Mouse (Mus musculus): Measurements from ENCODE around the gene Abtb1. TPM values are rescaled to one million over a fixed set of nuclear protein-coding genes. Genes with fewer than 3 reads are reported as not detected.
A peak's percentile ranks its signal among the peaks of the same experiment; 100 is the strongest.

Gene Abtb1
- polyA plus RNA-seq, 1 experiment from 2014 or later: 18.4 TPM

DNA sequence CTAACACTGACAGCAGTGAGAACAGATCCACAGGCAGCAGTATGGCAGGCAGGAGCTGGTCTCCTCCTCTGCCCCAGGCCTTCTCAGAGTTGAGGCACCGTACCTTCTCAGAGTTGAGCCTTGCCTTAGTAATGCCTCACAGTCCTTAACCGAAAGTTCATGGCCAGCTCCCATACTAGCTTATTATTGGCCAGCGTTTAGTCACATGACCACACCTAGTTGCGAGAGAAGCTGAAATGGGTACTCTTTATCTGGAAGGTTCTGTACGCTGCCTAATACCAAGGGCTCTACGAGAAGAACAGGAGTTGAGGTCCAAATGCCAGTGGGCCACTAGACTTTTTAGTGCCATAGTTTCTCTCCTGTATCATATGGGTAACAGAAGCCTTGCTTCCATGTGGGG is 20.5 kb downstream of the Abtb1 start:
- 96% methylated on average over 6 of the region's 6 CpGs for WGBS
- Histone ChIP-seq H3K9me3 (ENCODE audit: control insufficient read depth, low read length) (no peaks in the 10 kb centered on the region), H3K9ac (ENCODE audit: low read depth, low read length) (no peak overlapping the region), H3K27me3 (ENCODE audit: control insufficient read depth, insufficient read depth, low read length) (no peaks in the 10 kb centered on the region), H3K4me3 (ENCODE audit: low read depth, low read length) (no peak overlapping the region), H3K27ac (ENCODE audit: low read depth, low read length) (no peak overlapping the region), H3K4me2 (replicated peaks; ENCODE audit: low read depth, low read length) (no peak overlapping the region), H3K36me3 (ENCODE audit: control insufficient read depth, insufficient read depth, low read length) (no peaks in the 10 kb centered on the region), H3K4me1 (replicated peaks; ENCODE audit: control insufficient read depth, insufficient read depth, low read length) (no peaks in the 10 kb centered on the region)
- ATAC-seq (ENCODE audit: low FRiP score) (no peak), DNase-seq (ENCODE audit: low spot score) (no peak)

DNA sequence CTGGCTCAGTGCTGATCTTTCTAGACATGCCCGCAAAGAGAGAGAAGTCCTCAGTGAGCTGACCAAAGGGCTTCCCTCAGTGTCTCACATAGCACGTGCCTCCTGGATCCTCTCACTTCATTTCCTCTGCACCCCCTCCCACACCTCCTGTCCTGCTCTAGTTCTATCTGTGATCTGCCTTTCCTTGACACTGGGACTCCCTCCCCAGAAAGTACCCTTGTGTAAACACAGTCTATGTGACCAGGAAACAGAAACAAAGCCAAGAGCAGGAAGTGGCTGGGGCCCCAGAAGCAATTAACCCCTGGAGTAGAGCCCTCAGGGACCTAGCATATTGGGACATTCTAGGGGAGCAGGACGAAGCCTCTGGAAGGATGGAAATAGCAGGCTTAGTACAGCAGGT is 20.9 kb downstream of the Abtb1 start:
- Histone ChIP-seq H3K4me3 (ENCODE audit: low read depth, low read length) (no peak overlapping the region), H3K27ac (ENCODE audit: low read depth, low read length) (no peak overlapping the region), H3K4me1 (replicated peaks; ENCODE audit: control insufficient read depth, insufficient read depth, low read length) (no peaks in the 10 kb centered on the region), H3K36me3 (ENCODE audit: control insufficient read depth, insufficient read depth, low read length) (no peaks in the 10 kb centered on the region), H3K27me3 (ENCODE audit: control insufficient read depth, insufficient read depth, low read length) (no peaks in the 10 kb centered on the region), H3K9ac (ENCODE audit: low read depth, low read length) (no peak overlapping the region), H3K9me3 (ENCODE audit: control insufficient read depth, low read length) (no peaks in the 10 kb centered on the region), H3K4me2 (replicated peaks; ENCODE audit: low read depth, low read length) (no peak overlapping the region)
- 72% methylated on average over 3 of the region's 3 CpGs for WGBS
- no peak for DNase-seq (ENCODE audit: low spot score)
- no peak for ATAC-seq (ENCODE audit: low FRiP score)

DNA sequence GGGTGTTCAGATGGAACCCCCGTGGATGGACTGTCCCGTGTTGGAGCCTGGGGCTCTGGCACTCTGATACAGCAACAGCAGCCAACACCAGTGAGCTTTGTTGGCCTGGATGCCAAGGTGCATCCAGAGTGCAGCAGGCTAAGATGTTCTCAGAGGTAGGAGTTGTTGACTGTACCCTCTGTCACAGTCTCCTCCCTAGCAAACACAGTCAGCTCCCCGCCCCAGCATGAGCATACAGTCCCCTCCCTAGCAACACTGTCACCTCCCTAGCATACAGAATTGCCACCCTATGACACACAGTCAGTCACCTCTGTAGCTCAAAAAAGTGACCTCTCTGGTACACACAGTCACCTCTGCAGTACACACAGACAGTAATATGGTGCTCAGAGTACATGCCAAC is 24.9 kb downstream of the Abtb1 start:
- no peaks in the 10 kb centered on the region for H3K4me1 ChIP-seq (replicated peaks; ENCODE audit: control insufficient read depth, insufficient read depth, low read length)
- H3K36me3 ChIP-seq (ENCODE audit: control insufficient read depth, insufficient read depth, low read length): no peaks in the 10 kb centered on the region
- DNase-seq (ENCODE audit: low spot score) (no peak), ATAC-seq (ENCODE audit: low FRiP score) (no peak)
- no peaks in the 10 kb centered on the region for H3K27me3 ChIP-seq (ENCODE audit: control insufficient read depth, insufficient read depth, low read length)
- no peak overlapping the region for H3K9ac ChIP-seq (ENCODE audit: low read depth, low read length)
- no peak overlapping the region for H3K4me2 ChIP-seq (replicated peaks; ENCODE audit: low read depth, low read length)
- WGBS: 93% methylated on average over 3 of the region's 3 CpGs
- H3K4me3 ChIP-seq (ENCODE audit: low read depth, low read length): no peak overlapping the region
- H3K9me3 ChIP-seq (ENCODE audit: control insufficient read depth, low read length): no peaks in the 10 kb centered on the region
- H3K27ac ChIP-seq (ENCODE audit: low read depth, low read length): no peak overlapping the region

DNA sequence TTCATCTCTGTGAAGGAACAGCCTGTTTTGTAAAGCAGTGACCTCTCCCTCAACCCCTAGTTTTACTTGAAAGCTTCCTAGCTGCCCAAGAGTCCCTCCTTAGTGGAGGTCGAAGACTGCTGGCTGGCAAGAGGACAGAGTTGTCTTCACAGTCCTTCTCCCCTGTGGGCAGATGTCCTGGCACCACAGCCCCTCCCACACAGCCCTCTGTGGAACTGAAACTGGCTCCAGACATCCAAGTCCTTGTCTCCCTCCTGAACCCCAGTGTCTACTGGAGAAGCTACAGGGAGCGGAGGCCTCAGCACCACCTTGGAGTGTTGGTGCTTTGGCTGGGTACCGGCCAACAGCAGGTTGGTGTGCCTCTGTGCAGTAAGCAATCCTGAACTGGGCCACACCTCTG is 26.3 kb downstream of the Abtb1 start:
- ATAC-seq (ENCODE audit: low FRiP score): no peak
- Histone ChIP-seq H3K9me3 (ENCODE audit: control insufficient read depth, low read length) (no peaks in the 10 kb centered on the region), H3K27me3 (ENCODE audit: control insufficient read depth, insufficient read depth, low read length) (no peaks in the 10 kb centered on the region), H3K4me2 (replicated peaks; ENCODE audit: low read depth, low read length) (no peak overlapping the region), H3K27ac (ENCODE audit: low read depth, low read length) (no peak overlapping the region), H3K4me1 (replicated peaks; ENCODE audit: control insufficient read depth, insufficient read depth, low read length) (no peaks in the 10 kb centered on the region; the same call in 1 of the 2 replicates), H3K9ac (ENCODE audit: low read depth, low read length) (no peak overlapping the region), H3K4me3 (ENCODE audit: low read depth, low read length) (no peak overlapping the region), H3K36me3 (ENCODE audit: control insufficient read depth, insufficient read depth, low read length) (no peaks in the 10 kb centered on the region)
- 74% methylated on average over 3 of the region's 3 CpGs for WGBS
- no peak for DNase-seq (ENCODE audit: low spot score)

DNA sequence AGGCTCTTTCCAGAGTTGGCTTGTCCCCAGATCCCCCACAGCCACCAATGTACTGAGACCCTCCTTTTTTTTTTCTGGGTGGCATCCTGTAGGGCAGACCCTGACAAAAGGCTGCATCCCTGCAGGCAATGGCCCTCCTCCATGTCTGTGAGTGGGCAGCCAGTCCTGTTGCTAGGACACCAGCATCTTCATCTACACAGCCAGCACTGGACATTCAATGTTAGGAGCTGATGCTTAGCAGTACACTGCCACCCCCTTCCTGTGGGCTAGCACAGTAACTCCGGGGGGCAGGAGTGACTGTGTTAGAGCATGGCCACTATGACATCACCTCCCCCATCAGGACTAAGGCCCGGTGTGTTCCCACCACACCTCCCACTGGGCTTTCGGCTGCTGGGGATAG is 26.7 kb downstream of the Abtb1 start:
- Histone ChIP-seq H3K27ac (ENCODE audit: low read depth, low read length) (no peak overlapping the region), H3K4me1 (replicated peaks; ENCODE audit: control insufficient read depth, insufficient read depth, low read length) (no peaks in the 10 kb centered on the region; the same call in 1 of the 2 replicates), H3K9me3 (ENCODE audit: control insufficient read depth, low read length) (no peaks in the 10 kb centered on the region), H3K27me3 (ENCODE audit: control insufficient read depth, insufficient read depth, low read length) (no peaks in the 10 kb centered on the region), H3K36me3 (ENCODE audit: control insufficient read depth, insufficient read depth, low read length) (no peaks in the 10 kb centered on the region), H3K9ac (ENCODE audit: low read depth, low read length) (no peak overlapping the region), H3K4me3 (ENCODE audit: low read depth, low read length) (no peak overlapping the region), H3K4me2 (replicated peaks; ENCODE audit: low read depth, low read length) (no peak overlapping the region)
- ATAC-seq (ENCODE audit: low FRiP score) (no peak), DNase-seq (ENCODE audit: low spot score) (no peak)
- 34% methylated on average over 3 of the region's 3 CpGs for whole genome bisulfite sequencing

DNA sequence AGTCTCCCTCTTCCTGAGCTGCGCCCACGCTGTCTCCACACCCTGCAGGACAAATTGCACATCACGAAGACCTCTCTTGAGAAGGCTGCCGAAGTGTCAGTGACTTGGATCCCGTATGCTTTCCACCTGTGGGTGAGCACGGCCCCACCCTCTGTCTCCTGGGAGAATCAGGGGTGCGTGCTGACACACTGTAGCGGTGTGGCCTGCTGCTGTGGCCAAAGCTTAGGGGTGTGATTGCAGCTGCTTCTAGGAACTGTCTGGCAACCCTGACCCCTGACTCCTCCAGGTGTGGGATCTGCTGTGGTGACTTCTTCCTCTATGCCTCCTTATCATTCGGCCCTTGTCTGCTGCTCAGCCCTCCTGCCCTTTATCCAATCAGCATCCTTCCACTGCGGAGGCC is 28.0 kb downstream of the Abtb1 start:
- DNase-seq (ENCODE audit: low spot score): no peak
- no peak overlapping the region for H3K9ac ChIP-seq (ENCODE audit: low read depth, low read length)

DNA sequence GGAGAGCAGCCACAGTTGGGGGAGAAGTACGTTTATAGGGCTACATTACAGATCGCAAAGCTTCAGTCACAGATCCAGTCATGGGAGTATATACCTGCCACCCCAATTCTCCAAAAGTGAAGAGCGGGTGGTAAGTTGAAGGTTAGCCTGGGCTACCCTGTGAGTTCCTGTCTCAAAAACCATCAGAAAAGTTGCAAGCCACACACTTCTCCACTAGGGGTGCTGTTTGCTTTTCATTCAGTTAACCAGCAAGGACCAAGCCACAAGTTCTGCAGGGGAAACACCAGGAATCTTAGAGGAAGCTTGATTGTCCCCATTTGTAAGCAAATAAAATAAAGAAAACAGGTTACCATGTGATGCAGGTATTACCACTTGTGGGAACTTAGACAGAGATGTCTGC is 28.9 kb downstream of the Abtb1 start:
- H3K36me3 ChIP-seq (ENCODE audit: control insufficient read depth, insufficient read depth, low read length): no peaks in the 10 kb centered on the region
- H3K4me2 ChIP-seq (replicated peaks; ENCODE audit: low read depth, low read length): no peak overlapping the region
- no peak for ATAC-seq (ENCODE audit: low FRiP score)
- no peak overlapping the region for H3K9ac ChIP-seq (ENCODE audit: low read depth, low read length)
- no peaks in the 10 kb centered on the region; the same call in 1 of the 2 replicates for H3K4me1 ChIP-seq (replicated peaks; ENCODE audit: control insufficient read depth, insufficient read depth, low read length)
- peak; percentile 70 for DNase-seq (ENCODE audit: low spot score)
- no peak overlapping the region for H3K4me3 ChIP-seq (ENCODE audit: low read depth, low read length)
- no peak overlapping the region for H3K27ac ChIP-seq (ENCODE audit: low read depth, low read length)
- no peaks in the 10 kb centered on the region for H3K9me3 ChIP-seq (ENCODE audit: control insufficient read depth, low read length)
- no peaks in the 10 kb centered on the region for H3K27me3 ChIP-seq (ENCODE audit: control insufficient read depth, insufficient read depth, low read length)
- WGBS: 64% methylated on average over 3 of the region's 3 CpGs

More for the DNA sequence above, 28.0 kb downstream of the Abtb1 start:
- H3K27me3 ChIP-seq (ENCODE audit: control insufficient read depth, insufficient read depth, low read length): no peaks in the 10 kb centered on the region
- H3K4me1 ChIP-seq (replicated peaks; ENCODE audit: control insufficient read depth, insufficient read depth, low read length): no peaks in the 10 kb centered on the region; the same call in 1 of the 2 replicates
- H3K36me3 ChIP-seq (ENCODE audit: control insufficient read depth, insufficient read depth, low read length): no peaks in the 10 kb centered on the region
- no peak overlapping the region for H3K4me2 ChIP-seq (replicated peaks; ENCODE audit: low read depth, low read length)
- ATAC-seq (ENCODE audit: low FRiP score): no peak
- H3K27ac ChIP-seq (ENCODE audit: low read depth, low read length): no peak overlapping the region
- 85% methylated on average over 10 of the region's 10 CpGs for WGBS
- no peak overlapping the region for H3K4me3 ChIP-seq (ENCODE audit: low read depth, low read length)
- no peaks in the 10 kb centered on the region for H3K9me3 ChIP-seq (ENCODE audit: control insufficient read depth, low read length)

DNA sequence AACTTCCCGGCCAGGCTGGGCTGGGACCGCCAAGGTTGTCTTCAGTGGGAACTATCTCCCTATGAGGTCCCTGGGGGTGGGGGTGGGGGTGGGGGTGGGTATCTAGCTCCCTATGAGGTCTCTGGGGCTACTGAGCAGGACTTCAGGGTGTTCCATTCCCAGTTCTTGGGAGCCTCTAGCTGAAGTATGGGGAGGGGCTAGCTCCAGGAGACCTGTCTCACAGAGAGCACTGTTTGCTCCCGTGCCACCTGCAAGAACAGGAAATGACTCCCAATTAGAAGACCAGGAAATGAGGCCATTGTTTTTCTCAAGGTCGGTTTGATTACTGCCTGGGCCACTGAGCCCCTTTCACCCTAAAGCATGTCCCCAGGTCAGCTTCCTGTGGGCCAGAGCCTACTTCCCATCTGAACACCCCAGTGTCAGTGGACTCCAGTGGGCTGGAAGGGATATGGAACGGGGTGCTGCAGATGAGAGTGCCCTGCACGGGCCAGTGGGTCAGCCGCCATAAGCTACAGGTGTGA is 29.8 kb downstream of the Abtb1 start:
- H3K4me3 ChIP-seq (ENCODE audit: low read depth, low read length): no peak overlapping the region
- no peak overlapping the region for H3K4me2 ChIP-seq (replicated peaks; ENCODE audit: low read depth, low read length)
- no peaks in the 10 kb centered on the region for H3K36me3 ChIP-seq (ENCODE audit: control insufficient read depth, insufficient read depth, low read length)
- no peak overlapping the region for H3K9ac ChIP-seq (ENCODE audit: low read depth, low read length)
- no peak for ATAC-seq (ENCODE audit: low FRiP score)
- no peak overlapping the region for H3K27ac ChIP-seq (ENCODE audit: low read depth, low read length)
- DNase-seq (ENCODE audit: low spot score): no peak
- H3K27me3 ChIP-seq (ENCODE audit: control insufficient read depth, insufficient read depth, low read length): no peaks in the 10 kb centered on the region
- WGBS: 72% methylated on average over 7 of the region's 7 CpGs
- H3K9me3 ChIP-seq (ENCODE audit: control insufficient read depth, low read length): no peaks in the 10 kb centered on the region
- H3K4me1 ChIP-seq (replicated peaks; ENCODE audit: control insufficient read depth, insufficient read depth, low read length): no peaks in the 10 kb centered on the region; the same call in 1 of the 2 replicates

DNA sequence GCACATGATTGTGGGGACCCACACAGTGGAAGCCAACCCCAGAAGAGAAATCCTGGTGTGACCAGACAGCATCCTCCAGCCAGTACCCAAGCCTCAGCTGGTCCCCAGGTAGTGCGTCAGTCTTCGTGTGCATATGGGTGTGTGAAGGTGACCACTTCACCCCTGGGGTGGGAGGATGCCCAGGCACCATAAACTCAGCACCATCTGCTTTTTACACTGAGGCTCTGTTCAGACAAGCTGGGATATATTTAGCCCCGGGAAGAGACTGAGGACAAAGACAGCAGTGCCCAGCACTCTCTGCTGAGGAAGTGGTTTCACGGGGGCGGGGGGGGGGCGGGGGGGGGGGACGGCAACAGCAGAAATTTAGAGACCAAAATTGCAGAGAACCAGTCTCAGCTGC is 30.4 kb downstream of the Abtb1 start:
- 66% methylated on average over 7 of the region's 7 CpGs for WGBS
- ATAC-seq (ENCODE audit: low FRiP score): no peak

More for the DNA sequence above, 30.4 kb downstream of the Abtb1 start:
- Histone ChIP-seq H3K9me3 (ENCODE audit: control insufficient read depth, low read length) (no peaks in the 10 kb centered on the region), H3K9ac (ENCODE audit: low read depth, low read length) (no peak overlapping the region), H3K4me1 (replicated peaks; ENCODE audit: control insufficient read depth, insufficient read depth, low read length) (no peaks in the 10 kb centered on the region; the same call in 1 of the 2 replicates), H3K27me3 (ENCODE audit: control insufficient read depth, insufficient read depth, low read length) (no peaks in the 10 kb centered on the region), H3K36me3 (ENCODE audit: control insufficient read depth, insufficient read depth, low read length) (no peaks in the 10 kb centered on the region), H3K4me3 (ENCODE audit: low read depth, low read length) (no peak overlapping the region), H3K27ac (ENCODE audit: low read depth, low read length) (peak overlapping the region; percentile 61), H3K4me2 (replicated peaks; ENCODE audit: low read depth, low read length) (no peak overlapping the region)
- no peak for DNase-seq (ENCODE audit: low spot score)
